ENCODE assay signal across 8 mouse cellular contexts in the genomic region with DNA sequence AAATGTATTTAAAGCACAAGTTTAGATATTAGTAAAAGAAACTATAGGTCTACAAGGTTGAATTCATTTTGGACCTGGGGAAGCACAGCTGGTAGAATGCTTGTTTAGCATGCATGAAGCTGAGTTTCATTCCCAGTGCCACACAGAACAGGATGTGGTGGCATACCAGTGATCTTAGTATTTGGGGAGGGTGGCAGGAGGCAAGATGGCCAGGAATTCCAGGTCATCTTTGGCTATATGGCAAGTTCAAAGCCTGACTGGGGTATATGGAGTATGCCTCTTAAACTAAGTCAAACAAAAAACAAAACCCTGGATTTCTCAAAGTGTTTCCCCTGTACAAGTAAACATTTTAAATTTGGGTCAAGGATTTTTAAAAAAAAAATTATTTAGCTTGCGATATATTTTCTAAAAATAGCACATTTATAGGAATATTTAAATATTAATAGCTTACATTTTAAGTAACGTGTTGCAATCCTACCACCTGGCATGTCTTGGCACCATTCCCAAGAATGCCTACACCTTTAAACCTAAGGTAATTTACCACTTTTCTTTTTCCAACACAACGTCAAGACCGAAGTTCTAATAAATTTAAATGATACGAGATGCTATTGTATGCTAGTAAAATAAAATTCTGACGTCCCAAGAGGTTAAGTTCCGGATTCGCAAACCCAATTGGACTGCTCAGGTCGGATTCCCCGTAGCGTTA. TPM values are rescaled to one million over a fixed set of nuclear protein-coding genes. Genes with fewer than 3 reads are reported as not detected.
DNase-seq lines count a peak whose midpoint lies in the region; ATAC-seq and TF ChIP-seq lines count a peak whose summit lies in the region.

No protein-coding gene starts in this region.

- DNase-seq in gastrocnemius, adult 2 months = no peak
- DNase-seq in gastrocnemius, postnatal 4 days (ENCODE audit: low spot score in 2 of 2) = no peak
- DNase-seq in thymus, postnatal 14 days = peak; percentile 19
- no peak for DNase-seq in thymus, postnatal 25 days
- DNase-seq in midbrain, embryonic 10.5 days (ENCODE audit: low spot score) = no peak
- DNase-seq in frontal cortex, postnatal 14 days (ENCODE audit: low spot score in 2 of 2) = no peak

- 5% methylated on average over 11 of the region's 11 CpGs for WGBS in hindbrain, embryonic 16.5 days
- WGBS in midbrain, embryonic 10.5 days = 15% methylated on average over 11 of the region's 11 CpGs

- no peaks in the 10 kb centered on the region for H3K27me3 ChIP-seq in hindbrain, embryonic 16.5 days (replicated peaks; ENCODE audit: control insufficient read depth, insufficient read depth, low read length)
- H3K27me3 ChIP-seq in midbrain, embryonic 10.5 days (ENCODE audit: low read depth, poor library complexity, severe bottlenecking) = no peaks in the 10 kb centered on the region

- H3K4me2 ChIP-seq in hindbrain, embryonic 16.5 days (ENCODE audit: low read length) = peak overlapping the region; percentile 65

- H3K9ac ChIP-seq in hindbrain, embryonic 16.5 days (ENCODE audit: low read depth, low read length) = peak overlapping the region; percentile 80

- no peak for ATAC-seq in hindbrain, embryonic 16.5 days
- no peak for ATAC-seq in inflammation-experienced regulatory T-cells, adult 6 months

- H3K36me3 ChIP-seq in hindbrain, embryonic 16.5 days (ENCODE audit: control insufficient read depth, insufficient read depth, low read length) = no peaks in the 10 kb centered on the region
- peaks cover 3% of the 10 kb centered on the region; the same call in 1 of the 2 replicates for H3K36me3 ChIP-seq in midbrain, embryonic 10.5 days

- H3K4me1 ChIP-seq in hindbrain, embryonic 16.5 days (ENCODE audit: control insufficient read depth, insufficient read depth, low read depth, low read length) = peaks cover 23% of the 10 kb centered on the region
- H3K4me1 ChIP-seq in midbrain, embryonic 10.5 days = peaks cover 27% of the 10 kb centered on the region

- peak overlapping the region; percentile 99 for H3K4me3 ChIP-seq in gastrocnemius, adult 2 months
- peak overlapping the region; percentile 62 for H3K4me3 ChIP-seq in hindbrain, embryonic 16.5 days (ENCODE audit: low read length)
- peak overlapping the region; percentile 96 for H3K4me3 ChIP-seq in midbrain, embryonic 10.5 days

- intact Hi-C loops in gastrocnemius, adult 2 months (cut with DNase I) = loop anchor here (2.0 kb wide), 1 partner anchor 343 kb away; a partner anchor contains a TSS

- TF ChIP-seq CTCF in gastrocnemius, adult 2 months (IDR thresholded peaks at IDR 0.05) = no peak

- peak overlapping the region; percentile 97 for H3K27ac ChIP-seq in gastrocnemius, adult 2 months
- peak overlapping the region; percentile 95 for H3K27ac ChIP-seq in hindbrain, embryonic 16.5 days (ENCODE audit: low read depth, low read length)
- peak overlapping the region; percentile 98 for H3K27ac ChIP-seq in midbrain, embryonic 10.5 days (replicated peaks)

- H3K9me3 ChIP-seq in hindbrain, embryonic 16.5 days (ENCODE audit: control insufficient read depth, low read length) = no peaks in the 10 kb centered on the region
- no peaks in the 10 kb centered on the region for H3K9me3 ChIP-seq in midbrain, embryonic 10.5 days (replicated peaks)

RNA-seq across cellular contexts. Expression of a gene that starts 1.3 kb away (rescaled TPM):
- 10 to 100 TPM; 40.6 to 53.3 TPM for total RNA-seq in gastrocnemius, adult 2 months (2021)
- 10 to 100 TPM; 54.7 to 65.1 TPM for total RNA-seq in gastrocnemius, postnatal 4 days (2021)
- 7.7 and 9.5 TPM in 2 replicates for polyA plus RNA-seq in hindbrain, embryonic 16.5 days (2015; fragmentation: Nextera tagmentation; extraction: Ambion mirVana)
- polyA plus RNA-seq in midbrain, embryonic 10.5 days (2016; fragmentation: Nextera tagmentation; extraction: Ambion mirVana) = 15.3 and 15.4 TPM in 2 replicates
- polyA plus RNA-seq in inflammation-experienced regulatory T-cells, adult 6 months (2017; shearing (Covaris generic)) = 10 to 100 TPM; 14.1 to 18.9 (median 16.0) TPM
